Mouse (Mus musculus): ENCODE data around the gene Spata7. TPM values are rescaled to one million over a fixed set of nuclear protein-coding genes. Genes with fewer than 3 reads are reported as not detected.

Gene Spata7
- total RNA-seq (2014; fragmentation: Nextera tagmentation) (27.5 and 39.5 TPM in 2 replicates), total RNA-seq (2017) (18.2 and 21.0 TPM in 2 replicates), polyA plus RNA-seq (2012) (8.2 and 8.3 TPM in 2 replicates)

DNA sequence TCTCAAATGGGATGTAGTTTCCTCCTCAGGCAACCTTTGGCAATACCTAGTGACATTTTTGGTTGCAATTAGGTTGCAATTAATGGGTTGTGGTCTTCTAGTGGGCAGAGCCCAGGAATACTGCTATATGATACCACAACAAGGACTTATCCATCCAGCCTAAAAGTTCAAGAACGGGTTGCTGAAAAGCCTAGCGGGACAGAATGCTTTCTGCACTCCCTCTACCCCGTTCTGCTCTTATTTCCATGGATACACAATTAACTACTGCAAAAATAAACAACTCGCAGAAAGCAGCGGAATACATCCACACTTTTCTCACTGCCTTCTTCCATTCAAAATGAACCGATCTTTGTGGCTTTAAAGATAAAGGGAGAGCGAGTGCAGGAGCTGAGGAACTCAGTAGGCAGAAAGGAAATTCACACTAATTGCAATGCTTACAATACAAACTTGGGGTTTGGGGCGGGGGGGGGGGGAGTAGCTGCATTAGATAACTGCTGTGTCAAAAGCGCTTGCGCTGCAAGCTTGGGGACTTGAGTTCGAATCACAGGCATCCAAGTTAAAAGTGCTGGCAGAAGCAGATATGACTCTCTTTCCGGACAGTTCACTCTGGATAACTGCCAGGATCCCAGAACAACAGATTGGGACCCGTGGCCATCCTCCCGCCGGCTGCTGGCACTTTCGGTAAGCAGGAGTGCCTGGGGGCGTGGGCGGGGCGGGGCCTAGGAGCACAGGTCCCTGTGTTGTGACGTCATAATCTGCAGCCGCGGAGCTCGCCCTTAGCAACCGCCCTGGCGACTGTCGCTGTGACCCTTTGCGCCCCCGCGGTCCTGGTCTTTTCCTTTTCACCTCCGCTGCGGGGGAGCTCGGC lies at the start of gene Spata7:
TSS of gene Spata7 (plus strand) at position 766 of the 868 bp plus-strand sequence.
- DNase-seq (ENCODE audit: low spot score): peak; percentile 86
- peaks cover 6% of the 10 kb centered on the region; the same call in 1 of the 2 replicates for H3K27me3 ChIP-seq (ENCODE audit: insufficient read depth, low read length)
- H3K4me3 ChIP-seq (ENCODE audit: low read depth, low read length): peak within 1 kb of the TSS; percentile 78
- TF ChIP-seq TAL1 (conservative IDR thresholded peaks at IDR 0.05; ENCODE audit: low read depth, low read length) (no peak), POLR2AphosphoS5 (IDR thresholded peaks at IDR 0.05; ENCODE audit: insufficient replicate concordance, low read depth, low read length) (no peak), GATA1 (IDR thresholded peaks at IDR 0.05; ENCODE audit: borderline replicate concordance, low read length) (no peak), GATA2 (IDR thresholded peaks at IDR 0.05; ENCODE audit: borderline replicate concordance, low read depth, low read length) (no peak), CTCF (IDR thresholded peaks at IDR 0.05; ENCODE audit: low read depth, low read length) (no peak)
- H3K36me3 ChIP-seq (replicated peaks): peaks cover 10% of the 10 kb centered on the region
- peak; percentile 97 for ATAC-seq (ENCODE audit: extremely low read depth, insufficient number of reproducible peaks, low FRiP score, poor library complexity, severe bottlenecking)
- peaks cover 20% of the 10 kb centered on the region for H3K4me1 ChIP-seq (ENCODE audit: insufficient read depth, low read depth, low read length)
- H3K9me3 ChIP-seq (replicated peaks): peaks cover 5% of the 10 kb centered on the region; the same call in 1 of the 2 replicates

DNA sequence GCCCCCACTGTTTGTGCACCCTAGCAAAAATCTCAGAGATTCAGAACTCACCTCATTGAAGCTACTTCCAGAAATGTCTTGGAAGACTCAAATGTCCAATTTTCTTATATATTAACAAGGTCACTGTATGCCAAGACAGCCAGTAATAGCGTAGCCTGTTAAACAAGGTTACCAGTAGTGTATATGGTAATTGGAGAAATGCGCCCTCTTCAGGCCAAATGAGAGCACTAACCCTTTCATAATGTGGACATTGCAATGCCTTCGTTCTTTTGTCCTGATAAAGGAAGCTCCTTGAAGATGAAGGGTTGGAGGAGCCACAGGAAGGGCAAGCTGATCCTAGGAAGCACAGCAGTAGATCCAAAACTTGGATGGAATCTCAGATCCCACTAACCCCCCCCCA lies 42.7 kb upstream of the Spata7 start:
- no peak for ATAC-seq (ENCODE audit: extremely low read depth, insufficient number of reproducible peaks, low FRiP score, poor library complexity, severe bottlenecking)
- DNase-seq (ENCODE audit: low spot score): no peak

DNA sequence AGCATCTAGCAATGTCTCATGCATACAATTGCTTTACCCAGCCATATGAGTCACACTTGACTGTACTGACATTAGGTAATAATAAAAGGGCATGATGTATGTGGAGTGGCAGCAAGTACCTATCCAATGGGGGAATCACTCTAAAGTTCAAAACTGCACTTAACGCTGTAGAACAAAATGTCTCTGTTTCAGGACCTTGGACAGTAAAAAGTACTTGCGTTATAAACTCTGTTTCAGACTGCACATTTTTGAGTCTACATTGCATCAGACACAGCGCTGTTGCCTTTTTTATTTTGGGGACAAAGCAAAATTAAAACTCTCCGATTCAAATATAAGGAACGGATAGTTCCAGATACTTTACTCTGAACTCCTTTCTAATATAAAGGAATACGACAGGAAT lies 39.4 kb upstream of the Spata7 start:
- Histone ChIP-seq H3K4me1 (ENCODE audit: insufficient read depth, low read depth, low read length) (no peaks in the 10 kb centered on the region), H3K9me3 (replicated peaks) (peaks cover 6% of the 10 kb centered on the region), H3K36me3 (replicated peaks) (no peaks in the 10 kb centered on the region), H3K4me3 (ENCODE audit: low read depth, low read length) (no peak overlapping the region), H3K27me3 (ENCODE audit: insufficient read depth, low read length) (no peaks in the 10 kb centered on the region)
- no peak for TF ChIP-seq GATA2 (IDR thresholded peaks at IDR 0.05; ENCODE audit: borderline replicate concordance, low read depth, low read length)
- no peak for TF ChIP-seq TAL1 (conservative IDR thresholded peaks at IDR 0.05; ENCODE audit: low read depth, low read length)
- no peak for TF ChIP-seq GATA1 (IDR thresholded peaks at IDR 0.05; ENCODE audit: borderline replicate concordance, low read length)
- TF ChIP-seq POLR2AphosphoS5 (IDR thresholded peaks at IDR 0.05; ENCODE audit: insufficient replicate concordance, low read depth, low read length): no peak
- no peak for TF ChIP-seq CTCF (IDR thresholded peaks at IDR 0.05; ENCODE audit: low read depth, low read length)
- no peak for DNase-seq (ENCODE audit: low spot score)
- ATAC-seq (ENCODE audit: extremely low read depth, insufficient number of reproducible peaks, low FRiP score, poor library complexity, severe bottlenecking): no peak

More for the DNA sequence above, 42.7 kb upstream of the Spata7 start:
- no peaks in the 10 kb centered on the region for H3K4me1 ChIP-seq (ENCODE audit: insufficient read depth, low read depth, low read length)
- no peak overlapping the region for H3K4me3 ChIP-seq (ENCODE audit: low read depth, low read length)
- no peaks in the 10 kb centered on the region for H3K9me3 ChIP-seq (replicated peaks)
- TF ChIP-seq GATA1 (IDR thresholded peaks at IDR 0.05; ENCODE audit: borderline replicate concordance, low read length) (no peak), CTCF (IDR thresholded peaks at IDR 0.05; ENCODE audit: low read depth, low read length) (no peak; the same call in 1 of the 2 replicates), TAL1 (conservative IDR thresholded peaks at IDR 0.05; ENCODE audit: low read depth, low read length) (no peak), GATA2 (IDR thresholded peaks at IDR 0.05; ENCODE audit: borderline replicate concordance, low read depth, low read length) (no peak), POLR2AphosphoS5 (IDR thresholded peaks at IDR 0.05; ENCODE audit: insufficient replicate concordance, low read depth, low read length) (no peak)
- no peaks in the 10 kb centered on the region for H3K36me3 ChIP-seq (replicated peaks)
- H3K27me3 ChIP-seq (ENCODE audit: insufficient read depth, low read length): no peaks in the 10 kb centered on the region

DNA sequence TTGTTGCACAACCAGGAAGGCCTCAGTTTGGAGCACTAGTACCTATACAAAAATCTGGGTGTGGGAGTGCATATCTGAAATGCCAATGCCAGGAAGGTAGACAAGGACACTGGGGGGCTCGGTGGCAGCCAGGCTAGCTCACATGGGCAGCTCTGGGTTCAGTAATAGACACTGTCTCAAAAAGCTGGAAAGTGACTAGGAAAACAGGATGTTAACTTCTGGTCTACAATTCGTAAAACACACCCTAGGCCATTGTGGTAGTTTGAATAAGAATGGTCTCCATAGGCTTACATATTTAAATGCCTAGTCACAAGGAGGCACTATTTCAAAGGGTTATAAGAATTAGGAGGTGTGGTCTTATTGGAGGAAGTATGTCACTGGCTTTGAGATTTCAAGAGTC lies 36.9 kb upstream of the Spata7 start:
- no peak for TF ChIP-seq CTCF (IDR thresholded peaks at IDR 0.05; ENCODE audit: low read depth, low read length)
- TF ChIP-seq GATA1 (IDR thresholded peaks at IDR 0.05; ENCODE audit: borderline replicate concordance, low read length): no peak
- TF ChIP-seq TAL1 (conservative IDR thresholded peaks at IDR 0.05; ENCODE audit: low read depth, low read length): no peak
- no peak for TF ChIP-seq POLR2AphosphoS5 (IDR thresholded peaks at IDR 0.05; ENCODE audit: insufficient replicate concordance, low read depth, low read length)
- no peak for TF ChIP-seq GATA2 (IDR thresholded peaks at IDR 0.05; ENCODE audit: borderline replicate concordance, low read depth, low read length)
- H3K9me3 ChIP-seq (replicated peaks): peaks cover 6% of the 10 kb centered on the region
- no peaks in the 10 kb centered on the region for H3K4me1 ChIP-seq (ENCODE audit: insufficient read depth, low read depth, low read length)
- no peaks in the 10 kb centered on the region for H3K36me3 ChIP-seq (replicated peaks)
- H3K27me3 ChIP-seq (ENCODE audit: insufficient read depth, low read length): no peaks in the 10 kb centered on the region
- DNase-seq (ENCODE audit: low spot score) (no peak), ATAC-seq (ENCODE audit: extremely low read depth, insufficient number of reproducible peaks, low FRiP score, poor library complexity, severe bottlenecking) (no peak)
- H3K4me3 ChIP-seq (ENCODE audit: low read depth, low read length): no peak overlapping the region

DNA sequence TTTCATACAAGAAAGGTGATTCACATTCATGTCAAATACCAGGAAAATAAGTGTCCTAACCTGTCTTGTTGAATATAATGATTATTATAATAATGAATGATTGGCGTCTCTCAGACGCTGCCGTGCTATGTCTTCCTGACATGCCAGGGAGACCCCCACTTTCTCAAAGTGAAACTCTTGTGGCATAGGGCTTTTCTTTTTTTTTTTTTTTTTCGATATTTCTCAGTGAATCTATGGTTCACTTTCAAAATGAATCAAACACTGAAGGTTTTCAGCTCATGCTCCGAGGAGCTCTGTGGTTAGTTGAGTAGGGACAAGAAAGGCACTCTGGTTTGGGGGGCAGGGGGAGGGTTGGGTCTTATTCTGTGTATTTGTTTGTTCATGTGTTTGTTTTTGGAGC lies 27.1 kb upstream of the Spata7 start:
- Histone ChIP-seq H3K36me3 (replicated peaks) (no peaks in the 10 kb centered on the region), H3K4me3 (ENCODE audit: low read depth, low read length) (no peak overlapping the region), H3K4me1 (ENCODE audit: insufficient read depth, low read depth, low read length) (no peaks in the 10 kb centered on the region), H3K9me3 (replicated peaks) (no peaks in the 10 kb centered on the region), H3K27me3 (ENCODE audit: insufficient read depth, low read length) (no peaks in the 10 kb centered on the region)
- TF ChIP-seq GATA1 (IDR thresholded peaks at IDR 0.05; ENCODE audit: borderline replicate concordance, low read length) (no peak), GATA2 (IDR thresholded peaks at IDR 0.05; ENCODE audit: borderline replicate concordance, low read depth, low read length) (no peak), CTCF (IDR thresholded peaks at IDR 0.05; ENCODE audit: low read depth, low read length) (no peak), POLR2AphosphoS5 (IDR thresholded peaks at IDR 0.05; ENCODE audit: insufficient replicate concordance, low read depth, low read length) (no peak), TAL1 (conservative IDR thresholded peaks at IDR 0.05; ENCODE audit: low read depth, low read length) (no peak)
- ATAC-seq (ENCODE audit: extremely low read depth, insufficient number of reproducible peaks, low FRiP score, poor library complexity, severe bottlenecking) (no peak), DNase-seq (ENCODE audit: low spot score) (no peak)

DNA sequence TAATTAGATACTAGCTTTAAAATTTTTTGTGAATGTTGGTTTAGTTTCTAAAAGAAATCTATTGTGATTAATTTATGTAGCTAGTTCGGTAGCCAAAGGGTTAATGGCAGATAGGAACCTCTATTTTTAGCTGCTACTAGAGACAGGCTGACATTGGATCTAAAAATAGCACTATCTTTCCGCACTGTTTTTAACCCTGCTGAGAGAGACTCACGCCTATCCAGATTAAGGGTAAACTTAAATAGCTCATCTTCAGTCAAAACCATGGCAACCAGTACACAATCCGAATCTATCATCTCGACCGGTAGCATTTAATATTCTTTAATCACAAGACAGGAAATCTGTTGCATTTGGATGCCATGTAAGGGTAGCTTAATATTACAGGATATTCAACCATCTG lies 25.8 kb upstream of the Spata7 start:
- Histone ChIP-seq H3K36me3 (replicated peaks) (no peaks in the 10 kb centered on the region), H3K4me1 (ENCODE audit: insufficient read depth, low read depth, low read length) (no peaks in the 10 kb centered on the region), H3K4me3 (ENCODE audit: low read depth, low read length) (no peak overlapping the region), H3K27me3 (ENCODE audit: insufficient read depth, low read length) (no peaks in the 10 kb centered on the region), H3K9me3 (replicated peaks) (no peaks in the 10 kb centered on the region)
- TF ChIP-seq GATA1 (IDR thresholded peaks at IDR 0.05; ENCODE audit: borderline replicate concordance, low read length) (no peak), TAL1 (conservative IDR thresholded peaks at IDR 0.05; ENCODE audit: low read depth, low read length) (no peak), GATA2 (IDR thresholded peaks at IDR 0.05; ENCODE audit: borderline replicate concordance, low read depth, low read length) (no peak), POLR2AphosphoS5 (IDR thresholded peaks at IDR 0.05; ENCODE audit: insufficient replicate concordance, low read depth, low read length) (no peak), CTCF (IDR thresholded peaks at IDR 0.05; ENCODE audit: low read depth, low read length) (no peak)
- DNase-seq (ENCODE audit: low spot score): no peak
- no peak; the same call in 1 of the 2 replicates for ATAC-seq (ENCODE audit: extremely low read depth, insufficient number of reproducible peaks, low FRiP score, poor library complexity, severe bottlenecking)
